Mouse (Mus musculus) liver, embryonic 14.5 days (tissue): ENCODE results near the gene Mbd4.

Source experiments
- CTCF ChIP-seq: IDR thresholded peaks from 2 replicates; pipeline ENCODE4 v1.5.1; 2016; ENCODE audit warnings: antibody characterized with exemption, low read depth, control low read depth
- EP300 ChIP-seq: IDR thresholded peaks from 2 replicates; pipeline ENCODE4 v1.6.1; 2016; ENCODE audit warnings: antibody characterized with exemption, low read depth

- TF ChIP-seq CTCF (no peak), EP300 (no peak)
Observed at GRCm38 (mm10) chr6:115879736-115880135, 26.6 kb upstream of the Mbd4 start.
